Mouse (Mus musculus) liver, embryonic 14.5 days (tissue): Measurements from ENCODE around the gene Olfr732. TPM values are rescaled to one million over a fixed set of nuclear protein-coding genes. Genes with fewer than 3 reads are reported as not detected.

Experiments used
- ATAC-seq: fragments of 200-750 bp; cut with Nextera tagmentation; 2 replicates; pipeline ENCODE4 v1.8.0; 2017; ENCODE audit warnings: moderate number of reproducible peaks, mild to moderate bottlenecking, moderate library complexity; ENCODE audit not compliant: insufficient read depth
- DNase-seq, 3 experiments: peaks; one replicate each; pipeline ENCODE4 v3.0.0-alpha.2; 2012 to 2013; ENCODE audit warnings: low read depth in 3 of 3, low spot score in 3 of 3
- H3K27ac ChIP-seq: fragments of 300-500 bp; sonication (generic); 2 replicates; pipeline ENCODE4 v1.5.1; 2014; ENCODE audit warnings: moderate library complexity, mild to moderate bottlenecking, control low read depth, inconsistent platforms
- H3K27me3 ChIP-seq: fragments of 300-500 bp; sonication (generic); 2 replicates; pipeline ENCODE4 v1.6.1; 2014; ENCODE audit warnings: mild to moderate bottlenecking, low read length, moderate library complexity; ENCODE audit not compliant: control insufficient read depth, insufficient read depth
- H3K36me3 ChIP-seq: fragments of 300-500 bp; sonication (generic); replicated peaks from 2 replicates; pipeline ENCODE4 v1.6.1; 2014; ENCODE audit warnings: low read depth; ENCODE audit not compliant: control insufficient read depth, insufficient read depth
- H3K4me1 ChIP-seq, 2 experiments: fragments of 200-500 bp in 1 of 2; fragments of 300-500 bp in 1 of 2; sonication (generic) in 1 of 2; replicated peaks; 2 replicates each; pipeline ENCODE4 v1.6.1; 2012 to 2014; ENCODE audit warnings: antibody characterized with exemption in 1 of 2, inconsistent platforms in 1 of 2, low read length in 1 of 2; ENCODE audit not compliant: control insufficient read depth in 2 of 2, insufficient read depth in 2 of 2
- H3K4me2 ChIP-seq: fragments of 300-500 bp; sonication (generic); 2 replicates; pipeline ENCODE4 v1.6.1; 2014; ENCODE audit warnings: low read depth, mild to moderate bottlenecking, control low read depth, moderate library complexity
- H3K4me3 ChIP-seq, 2 experiments: fragments of 200-500 bp in 1 of 2; fragments of 300-500 bp in 1 of 2; sonication (generic) in 1 of 2; 2 replicates each; pipeline ENCODE4 v1.5.1; 2012 to 2014; ENCODE audit warnings: low read depth in 2 of 2, low read length in 2 of 2, mild to moderate bottlenecking in 2 of 2, control low read depth in 1 of 2, inconsistent platforms in 1 of 2, moderate library complexity in 1 of 2; ENCODE audit not compliant: insufficient read depth in 1 of 2
- H3K9ac ChIP-seq: fragments of 300-500 bp; sonication (generic); replicated peaks from 2 replicates; pipeline ENCODE4 v1.6.1; 2014; ENCODE audit warnings: mild to moderate bottlenecking, control low read depth, moderate library complexity
- H3K9me3 ChIP-seq: fragments of 300-500 bp; sonication (generic); 2 replicates; pipeline ENCODE4 v1.6.1; 2016; ENCODE audit warnings: low read length, mixed read lengths; ENCODE audit not compliant: control insufficient read depth
- CTCF ChIP-seq: IDR thresholded peaks from 2 replicates; pipeline ENCODE4 v1.5.1; 2016; ENCODE audit warnings: antibody characterized with exemption, low read depth, control low read depth
- EP300 ChIP-seq: IDR thresholded peaks from 2 replicates; pipeline ENCODE4 v1.6.1; 2016; ENCODE audit warnings: antibody characterized with exemption, low read depth
- WGBS: fragments of 180-500 bp; shearing (Covaris S2); extraction: QIAGEN DNeasy Blood & Tissue Kit; methylation state at CpG from one replicate; pipeline ENCODE4 v1.1.7; 2014; ENCODE audit not compliant: insufficient replicate concordance; 5-methylcytosine and 5-hydroxymethylcytosine counted together
- polyA plus RNA-seq, 2 experiments: library from polyadenylated mRNA; depleted of rRNA in 1 of 2; stranded (reverse) in 1 of 2; unstranded in 1 of 2; fragments of >200 nt; fragmentation: Nextera tagmentation in 1 of 2; extraction: Ambion mirVana in 1 of 2; gene quantifications; 2 replicates each; pipeline versions ENCODE4 v1.2.1 to v1.2.3; 2012 to 2014

The Olfr732 gene
- not detected in 2 replicates for polyA plus RNA-seq (2012; rRNA removed)
- not detected in 2 replicates for polyA plus RNA-seq (2014; fragmentation: Nextera tagmentation; extraction: Ambion mirVana)

- WGBS, result 78% methylated on average over 1 of the region's 1 CpGs
- H3K27me3 ChIP-seq, result no peaks in the 10 kb centered on the region
- H3K4me1 ChIP-seq, result no peaks in the 10 kb centered on the region
- H3K4me2 ChIP-seq, result no peak within 1 kb of the TSS
- DNase-seq, result no peak
- ATAC-seq, result no peak
- no peaks in the 10 kb centered on the region for H3K36me3 ChIP-seq
- H3K9ac ChIP-seq, result no peak within 1 kb of the TSS
- no peak within 1 kb of the TSS for H3K27ac ChIP-seq
- TF ChIP-seq CTCF (no peak), EP300 (no peak)
- no peaks in the 10 kb centered on the region for H3K9me3 ChIP-seq
- H3K4me3 ChIP-seq, result no peak within 1 kb of the TSS
Observed at GRCm38 (mm10) chr14:50284106-50284505, at the start of gene Olfr732. Gene Olfr732, minus strand, starts transcription at chr14:50284206.

- H3K9me3 ChIP-seq, result no peaks in the 10 kb centered on the region
- H3K36me3 ChIP-seq, result no peaks in the 10 kb centered on the region
- no peak within 1 kb of the TSS for H3K27ac ChIP-seq
- no peaks in the 10 kb centered on the region for H3K4me1 ChIP-seq
- ATAC-seq, result no peak
- no peak within 1 kb of the TSS for H3K9ac ChIP-seq
- no peak within 1 kb of the TSS for H3K4me3 ChIP-seq
- DNase-seq, result no peak
- 19% methylated on average over 1 of the region's 1 CpGs for WGBS
- no peaks in the 10 kb centered on the region for H3K27me3 ChIP-seq
- TF ChIP-seq CTCF (no peak), EP300 (no peak)
- no peak within 1 kb of the TSS for H3K4me2 ChIP-seq
Observed at GRCm38 (mm10) chr14:50326661-50327060, 42.7 kb upstream of the Olfr732 start, which contains the start of gene Olfr734. Gene Olfr734, minus strand, starts transcription at chr14:50326761.

GRCm38 (mm10) chr14:50301422-50301821 lies 17.4 kb upstream of the Olfr732 start, which contains the start of gene Olfr733:
Gene Olfr733, minus strand, starts transcription at chr14:50301522.
- DNase-seq (no peak), ATAC-seq (no peak)
- Histone ChIP-seq H3K27me3 (no peaks in the 10 kb centered on the region), H3K36me3 (no peaks in the 10 kb centered on the region), H3K4me2 (no peak within 1 kb of the TSS), H3K4me1 (no peaks in the 10 kb centered on the region), H3K27ac (no peak within 1 kb of the TSS), H3K9me3 (no peaks in the 10 kb centered on the region), H3K4me3 (no peak within 1 kb of the TSS), H3K9ac (no peak within 1 kb of the TSS)
- TF ChIP-seq CTCF (no peak), EP300 (no peak)

GRCm38 (mm10) chr14:50241766-50242165 lies 42.2 kb downstream of the Olfr732 start, which contains the start of gene Olfr731:
Gene Olfr731, minus strand, starts transcription at chr14:50241866.
- H3K4me2 ChIP-seq, result no peak within 1 kb of the TSS
- ATAC-seq (no peak), DNase-seq (no peak)
- H3K27me3 ChIP-seq, result no peaks in the 10 kb centered on the region
- no peaks in the 10 kb centered on the region for H3K36me3 ChIP-seq
- no peak within 1 kb of the TSS for H3K9ac ChIP-seq
- no peaks in the 10 kb centered on the region for H3K4me1 ChIP-seq
- H3K9me3 ChIP-seq, result no peaks in the 10 kb centered on the region
- 42% methylated on average over 4 of the region's 4 CpGs for WGBS
- no peak for TF ChIP-seq EP300
- TF ChIP-seq CTCF, result no peak
- H3K27ac ChIP-seq, result no peak within 1 kb of the TSS
- H3K4me3 ChIP-seq, result no peak within 1 kb of the TSS

Other genes starting within 250 kb of the Olfr732 start
- not detected in 2 replicates for gene Olfr725, start 243.8 kb downstream of the Olfr732 start, polyA plus RNA-seq (2012; rRNA removed)
- not detected in 2 replicates for gene Olfr725, start 243.8 kb downstream of the Olfr732 start, polyA plus RNA-seq (2014; fragmentation: Nextera tagmentation; extraction: Ambion mirVana)
- gene Olfr726, start 193.3 kb downstream of the Olfr732 start, polyA plus RNA-seq (2012; rRNA removed), result not detected in 2 replicates
- not detected in 2 replicates for gene Olfr726, start 193.3 kb downstream of the Olfr732 start, polyA plus RNA-seq (2014; fragmentation: Nextera tagmentation; extraction: Ambion mirVana)
- not detected in 2 replicates for gene Olfr727, start 161.0 kb downstream of the Olfr732 start, polyA plus RNA-seq (2012; rRNA removed)
- not detected in 2 replicates for gene Olfr727, start 161.0 kb downstream of the Olfr732 start, polyA plus RNA-seq (2014; fragmentation: Nextera tagmentation; extraction: Ambion mirVana)
- not detected in 2 replicates for gene Olfr728, start 141.5 kb downstream of the Olfr732 start, polyA plus RNA-seq (2012; rRNA removed)
- gene Olfr728, start 141.5 kb downstream of the Olfr732 start, polyA plus RNA-seq (2014; fragmentation: Nextera tagmentation; extraction: Ambion mirVana), result not detected in 2 replicates
- not detected in 2 replicates for gene Olfr729, start 131.3 kb downstream of the Olfr732 start, polyA plus RNA-seq (2012; rRNA removed)
- not detected in 2 replicates for gene Olfr729, start 131.3 kb downstream of the Olfr732 start, polyA plus RNA-seq (2014; fragmentation: Nextera tagmentation; extraction: Ambion mirVana)
- not detected in 2 replicates for gene Olfr730, start 96.0 kb downstream of the Olfr732 start, polyA plus RNA-seq (2012; rRNA removed)
- gene Olfr730, start 96.0 kb downstream of the Olfr732 start, polyA plus RNA-seq (2014; fragmentation: Nextera tagmentation; extraction: Ambion mirVana), result not detected in 2 replicates
- not detected in 2 replicates for gene Olfr731, start 42.3 kb downstream of the Olfr732 start, polyA plus RNA-seq (2012; rRNA removed)
- gene Olfr731, start 42.3 kb downstream of the Olfr732 start, polyA plus RNA-seq (2014; fragmentation: Nextera tagmentation; extraction: Ambion mirVana), result not detected in 2 replicates
- not detected in 2 replicates for gene Olfr733, start 17.3 kb upstream of the Olfr732 start, polyA plus RNA-seq (2012; rRNA removed)
- gene Olfr733, start 17.3 kb upstream of the Olfr732 start, polyA plus RNA-seq (2014; fragmentation: Nextera tagmentation; extraction: Ambion mirVana), result not detected in 2 replicates
- not detected in 2 replicates for gene Olfr734, start 42.6 kb upstream of the Olfr732 start, polyA plus RNA-seq (2012; rRNA removed)
- not detected in 2 replicates for gene Olfr734, start 42.6 kb upstream of the Olfr732 start, polyA plus RNA-seq (2014; fragmentation: Nextera tagmentation; extraction: Ambion mirVana)
- not detected in 2 replicates for gene Olfr735, start 64.7 kb upstream of the Olfr732 start, polyA plus RNA-seq (2012; rRNA removed)
- gene Olfr735, start 64.7 kb upstream of the Olfr732 start, polyA plus RNA-seq (2014; fragmentation: Nextera tagmentation; extraction: Ambion mirVana), result not detected in 2 replicates
- 0.04 TPM in 2 replicates for gene Tlr11, start 73.7 kb upstream of the Olfr732 start, polyA plus RNA-seq (2012; rRNA removed)
- gene Tlr11, start 73.7 kb upstream of the Olfr732 start, polyA plus RNA-seq (2014; fragmentation: Nextera tagmentation; extraction: Ambion mirVana), result 0.05 TPM in 1 of 2 replicates, not detected in the other
- gene Olfr736, start 97.0 kb upstream of the Olfr732 start, polyA plus RNA-seq (2012; rRNA removed), result not detected in 2 replicates
- gene Olfr736, start 97.0 kb upstream of the Olfr732 start, polyA plus RNA-seq (2014; fragmentation: Nextera tagmentation; extraction: Ambion mirVana), result not detected in 2 replicates
- not detected in 2 replicates for gene Olfr738, start 123.4 kb upstream of the Olfr732 start, polyA plus RNA-seq (2012; rRNA removed)
- gene Olfr738, start 123.4 kb upstream of the Olfr732 start, polyA plus RNA-seq (2014; fragmentation: Nextera tagmentation; extraction: Ambion mirVana), result not detected in 2 replicates
- gene Olfr739, start 134.4 kb upstream of the Olfr732 start, polyA plus RNA-seq (2012; rRNA removed), result not detected in 2 replicates
- not detected in 2 replicates for gene Olfr739, start 134.4 kb upstream of the Olfr732 start, polyA plus RNA-seq (2014; fragmentation: Nextera tagmentation; extraction: Ambion mirVana)
- not detected in 2 replicates for gene Olfr740, start 161.3 kb upstream of the Olfr732 start, polyA plus RNA-seq (2012; rRNA removed)
- gene Olfr740, start 161.3 kb upstream of the Olfr732 start, polyA plus RNA-seq (2014; fragmentation: Nextera tagmentation; extraction: Ambion mirVana), result not detected in 2 replicates
- not detected in 2 replicates for gene Olfr741, start 188.5 kb upstream of the Olfr732 start, polyA plus RNA-seq (2012; rRNA removed)
- gene Olfr741, start 188.5 kb upstream of the Olfr732 start, polyA plus RNA-seq (2014; fragmentation: Nextera tagmentation; extraction: Ambion mirVana), result not detected in 2 replicates
- gene Olfr742, start 219.4 kb upstream of the Olfr732 start, polyA plus RNA-seq (2012; rRNA removed), result not detected in 2 replicates
- not detected in 2 replicates for gene Olfr742, start 219.4 kb upstream of the Olfr732 start, polyA plus RNA-seq (2014; fragmentation: Nextera tagmentation; extraction: Ambion mirVana)
- not detected in 2 replicates for gene Olfr743, start 237.6 kb upstream of the Olfr732 start, polyA plus RNA-seq (2012; rRNA removed)
- gene Olfr743, start 237.6 kb upstream of the Olfr732 start, polyA plus RNA-seq (2014; fragmentation: Nextera tagmentation; extraction: Ambion mirVana), result not detected in 2 replicates